Mouse (Mus musculus): Measurements from ENCODE around the gene Wdr11.

The Wdr11 gene

DNA sequence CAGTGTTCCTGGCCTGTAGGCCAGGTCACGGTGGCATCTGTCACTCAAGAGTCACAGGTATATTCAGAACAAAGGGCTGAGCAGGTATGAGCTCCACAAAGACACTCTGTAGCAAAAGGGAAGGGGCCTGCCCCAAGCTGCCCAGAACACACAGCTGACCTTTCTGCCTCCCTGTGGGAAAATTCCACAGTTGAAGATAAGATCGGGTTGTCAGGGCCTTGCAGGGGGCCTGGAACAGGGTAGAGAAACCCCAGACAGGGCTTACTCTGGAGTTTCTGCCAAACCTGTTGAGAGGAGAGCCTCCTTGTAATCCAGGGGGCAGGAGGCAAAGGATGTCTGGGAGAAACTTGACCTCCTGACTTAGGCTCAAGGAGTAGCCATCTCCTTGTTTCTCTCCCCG is 90.9 kb downstream of the Wdr11 start:
- DNase-seq (ENCODE audit: low spot score in 2 of 2), result peak in 1 of 2 experiments; percentile 50

DNA sequence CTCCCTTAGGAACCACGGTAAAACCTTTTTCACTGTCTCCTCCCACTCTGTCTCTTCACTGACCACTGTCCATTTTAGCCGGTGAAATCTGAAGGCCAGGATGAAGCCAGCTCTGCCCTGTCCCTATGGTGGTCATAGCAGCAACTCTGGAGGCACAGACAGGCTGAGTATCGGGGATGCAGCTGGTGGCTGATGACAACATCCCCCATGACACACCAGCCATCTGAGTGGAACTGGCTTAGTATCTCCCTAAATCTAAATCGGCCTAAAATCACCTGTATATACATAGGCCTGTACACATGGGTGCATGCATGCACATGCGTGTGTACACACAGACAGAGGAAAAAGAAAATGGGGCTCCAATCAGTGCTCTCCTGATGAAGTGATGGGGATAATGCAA is 93.7 kb downstream of the Wdr11 start:
- DNase-seq (ENCODE audit: low spot score in 2 of 2), result no peak

Data from urinary bladder, postnatal 4 days (tissue).